Mouse (Mus musculus) retina, postnatal 7 days (tissue): Measurements from ENCODE around the gene Rora.
A peak's percentile ranks its signal among the peaks of the same experiment; 100 is the strongest.

Source experiments
- DNase-seq: peaks from one replicate; pipeline ENCODE4 v3.0.0-alpha.2; 2012; ENCODE audit warnings: low read depth, low spot score

Gene Rora

DNA sequence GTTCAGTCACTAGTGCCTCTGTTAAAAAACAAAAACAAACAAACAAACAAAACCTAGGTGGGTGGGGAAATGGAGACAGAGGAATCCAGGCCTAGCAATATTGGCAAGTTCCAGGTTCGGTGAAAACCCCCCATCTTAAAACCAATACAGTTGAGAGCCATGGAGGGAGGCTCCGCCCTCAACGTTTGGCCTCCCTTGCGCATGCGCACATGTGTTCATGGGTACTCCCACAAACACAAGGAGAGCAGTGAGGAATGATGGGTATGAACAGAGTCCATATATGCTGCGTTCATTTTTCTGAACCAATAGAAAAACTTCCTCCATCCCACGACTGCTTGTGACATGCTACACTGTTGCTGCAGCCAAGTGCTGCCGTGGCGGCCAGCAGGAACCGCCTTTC is 690.3 kb downstream of the Rora start:
- DNase-seq: no peak

DNA sequence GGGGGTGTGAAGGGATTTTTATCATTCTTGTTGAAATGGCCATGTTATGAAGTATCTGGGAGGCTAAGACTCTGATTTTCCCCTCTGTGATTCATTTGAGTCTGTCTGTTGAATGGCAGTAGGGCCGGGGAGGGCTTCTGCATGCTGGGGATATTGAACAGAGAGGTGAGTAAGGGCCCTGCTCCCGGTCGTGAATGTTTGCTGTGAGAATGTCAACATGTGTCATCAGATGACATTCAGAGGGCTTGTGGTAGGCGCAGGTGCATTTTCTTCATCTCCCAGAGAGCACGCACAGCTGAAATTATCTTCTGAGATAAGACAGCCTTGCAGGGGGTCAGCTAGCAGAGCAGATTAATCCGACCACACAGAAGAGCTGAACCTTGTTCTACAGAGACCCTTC is 692.0 kb downstream of the Rora start:
- DNase-seq: no peak

DNA sequence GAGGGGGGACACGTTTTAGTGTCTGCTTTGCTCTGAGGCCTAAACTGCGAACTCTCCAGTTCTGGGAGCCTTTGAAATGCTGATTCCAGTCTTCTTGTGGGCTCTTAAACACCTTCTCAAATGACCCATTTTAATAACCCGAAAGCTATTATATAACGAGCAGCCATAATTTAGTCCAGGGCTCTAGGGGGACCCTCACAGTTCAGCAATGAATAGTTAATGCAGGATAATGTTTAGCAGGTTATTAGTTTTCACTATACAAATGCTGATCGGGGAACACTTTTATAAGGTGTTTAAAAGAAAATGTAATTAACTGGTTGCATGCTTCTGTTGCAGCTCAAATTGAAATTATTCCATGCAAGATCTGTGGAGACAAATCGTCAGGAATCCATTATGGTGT is 694.2 kb downstream of the Rora start:
- no peak for DNase-seq

DNA sequence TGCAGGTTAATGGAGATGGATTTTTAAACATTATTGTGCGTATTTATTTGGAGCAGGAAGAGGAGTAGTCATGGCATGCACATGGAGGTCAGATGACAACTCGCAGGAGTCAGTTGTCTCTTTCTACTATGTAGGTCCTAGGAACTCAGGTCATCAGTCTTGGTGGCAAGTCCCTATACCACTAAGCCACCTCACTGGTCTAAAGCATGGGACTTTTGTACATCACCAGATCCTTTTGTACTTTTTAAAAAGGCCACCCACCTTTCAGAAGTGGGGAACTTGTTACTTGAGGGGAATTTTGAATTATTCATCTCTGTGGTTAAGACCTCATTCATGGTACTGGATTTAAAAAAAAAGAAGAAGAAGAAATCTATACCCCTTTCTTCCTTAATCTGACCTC is 696.0 kb downstream of the Rora start:
- no peak for DNase-seq

DNA sequence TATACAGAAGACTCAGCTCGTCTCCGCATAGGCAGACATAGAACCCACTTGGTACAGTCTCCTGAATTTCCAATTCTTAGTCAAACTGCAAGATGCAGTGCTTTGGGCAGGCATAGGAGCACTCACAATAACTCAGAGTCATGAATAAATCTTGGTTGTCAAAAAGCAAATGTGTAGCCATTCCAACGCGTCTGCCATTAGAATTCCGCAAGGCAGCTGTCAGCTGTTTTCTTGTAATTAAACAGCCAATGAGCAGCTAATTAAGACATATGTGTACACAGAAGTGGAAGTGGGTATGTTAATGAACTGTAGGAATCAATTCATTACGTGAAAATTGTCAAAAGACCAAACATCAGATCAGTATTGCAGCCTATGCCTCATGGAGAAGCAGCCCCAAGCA is 700.6 kb downstream of the Rora start:
- DNase-seq: no peak

DNA sequence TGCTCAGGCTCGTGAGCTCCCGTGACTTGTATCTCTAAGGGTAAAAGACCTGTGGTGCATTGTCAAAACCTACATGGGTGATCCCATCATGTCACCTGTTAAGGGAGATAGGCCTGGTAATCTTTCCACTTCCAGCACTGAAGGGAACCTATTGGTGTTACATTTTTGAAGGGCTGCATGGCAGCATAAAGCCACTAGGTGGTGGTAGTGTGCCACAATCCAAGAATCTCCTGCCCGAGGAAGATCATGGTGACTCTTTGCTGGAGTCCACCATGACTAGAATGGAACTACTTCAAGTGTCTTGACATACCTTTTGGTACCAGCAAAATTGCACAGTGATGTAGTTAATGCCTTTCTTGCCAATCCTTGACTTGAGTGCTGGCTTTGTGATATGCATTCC is 704.2 kb downstream of the Rora start:
- peak; percentile 35 for DNase-seq

DNA sequence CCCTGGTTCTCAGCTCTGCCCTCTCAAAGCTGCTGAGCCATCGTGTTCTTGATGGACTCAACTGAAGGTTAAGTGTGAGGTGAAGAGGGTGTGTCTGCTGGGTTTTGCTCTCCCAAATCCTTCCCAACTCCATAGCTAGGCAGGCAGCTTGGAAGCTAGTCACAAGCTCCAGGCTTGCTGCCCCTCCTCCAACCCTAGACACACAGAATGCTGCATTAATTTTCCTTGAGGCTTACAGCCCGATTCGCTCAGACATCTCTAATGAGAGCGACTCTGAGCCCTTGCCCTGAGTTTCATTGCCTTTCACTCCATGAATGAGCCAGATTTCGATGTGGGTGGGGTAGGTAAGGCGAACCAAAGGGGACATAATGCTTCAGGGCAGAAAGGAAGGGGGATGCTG is 705.2 kb downstream of the Rora start:
- DNase-seq: no peak

DNA sequence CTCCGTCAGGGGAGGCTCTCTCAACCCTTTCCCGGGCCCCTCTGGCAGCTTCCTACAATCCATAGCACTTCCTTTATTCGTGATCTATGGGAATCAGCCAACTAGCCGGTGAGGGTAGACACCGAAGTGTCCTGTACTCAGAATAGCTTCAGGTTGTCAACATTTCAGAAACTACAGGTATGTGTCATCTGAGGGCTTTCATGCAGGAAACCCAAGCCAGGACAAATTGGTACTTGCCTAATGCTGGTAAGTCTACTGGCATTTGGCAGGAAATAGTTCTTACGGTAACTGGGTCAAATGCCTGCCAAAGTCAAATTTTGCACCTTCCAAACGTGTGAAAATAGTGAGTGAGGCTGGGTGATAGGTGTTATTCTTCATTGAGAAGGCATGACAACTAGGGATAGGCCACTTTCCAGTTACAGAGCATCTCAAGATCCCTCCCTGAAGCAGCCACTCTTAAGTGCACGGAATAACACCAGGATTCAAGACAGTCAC is 708.4 kb downstream of the Rora start:
- DNase-seq: no peak

DNA sequence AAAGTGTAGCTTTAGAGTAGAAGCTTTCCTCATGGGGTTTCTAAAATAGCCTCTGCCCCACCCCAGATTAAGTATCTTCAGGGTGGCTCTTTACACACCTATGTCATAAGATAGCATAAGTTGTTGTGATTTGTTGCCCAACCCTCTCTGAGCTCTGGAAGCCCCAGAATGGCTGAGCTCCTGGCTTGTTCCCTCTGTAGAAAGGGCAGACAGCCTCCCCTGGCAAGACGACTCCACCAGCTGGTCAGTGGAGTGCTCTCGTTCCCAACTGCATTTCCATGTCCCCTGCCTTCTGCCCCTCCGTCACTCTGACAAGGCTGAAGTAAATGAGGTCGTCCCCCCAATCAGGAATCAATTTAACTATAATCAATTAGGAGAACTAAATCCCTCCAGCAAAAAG is 709.2 kb downstream of the Rora start:
- DNase-seq: no peak

DNA sequence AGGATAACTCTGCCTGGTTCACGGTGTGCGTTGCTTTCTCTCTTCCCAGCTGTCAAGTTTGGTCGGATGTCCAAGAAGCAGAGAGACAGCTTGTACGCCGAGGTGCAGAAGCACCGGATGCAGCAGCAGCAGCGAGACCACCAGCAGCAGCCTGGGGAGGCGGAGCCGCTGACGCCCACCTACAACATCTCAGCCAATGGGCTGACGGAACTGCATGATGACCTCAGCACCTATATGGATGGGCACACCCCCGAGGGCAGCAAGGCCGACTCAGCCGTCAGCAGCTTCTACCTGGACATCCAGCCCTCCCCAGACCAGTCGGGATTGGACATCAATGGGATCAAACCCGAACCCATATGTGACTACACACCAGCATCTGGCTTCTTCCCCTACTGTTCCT is 710.5 kb downstream of the Rora start:
- DNase-seq: no peak

DNA sequence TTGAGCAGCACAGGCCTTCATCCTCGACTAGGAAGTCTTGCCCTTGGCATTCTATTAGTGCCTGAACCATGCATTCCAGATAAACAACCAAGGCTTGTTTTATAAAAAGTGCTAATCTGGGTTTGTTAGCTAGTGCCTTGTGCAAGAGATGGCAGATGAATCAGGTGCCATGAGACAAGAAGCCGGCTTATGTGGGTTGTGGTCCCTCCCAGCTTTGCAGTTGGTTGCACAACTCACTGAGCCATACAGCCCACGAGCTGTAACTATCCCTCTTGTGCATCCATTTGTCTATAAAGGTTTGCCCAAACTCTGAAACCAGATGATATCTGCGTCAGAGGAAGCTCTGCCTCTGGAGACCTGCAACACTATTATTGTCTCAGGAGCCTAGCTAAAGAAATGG is 713.5 kb downstream of the Rora start:
- no peak for DNase-seq

DNA sequence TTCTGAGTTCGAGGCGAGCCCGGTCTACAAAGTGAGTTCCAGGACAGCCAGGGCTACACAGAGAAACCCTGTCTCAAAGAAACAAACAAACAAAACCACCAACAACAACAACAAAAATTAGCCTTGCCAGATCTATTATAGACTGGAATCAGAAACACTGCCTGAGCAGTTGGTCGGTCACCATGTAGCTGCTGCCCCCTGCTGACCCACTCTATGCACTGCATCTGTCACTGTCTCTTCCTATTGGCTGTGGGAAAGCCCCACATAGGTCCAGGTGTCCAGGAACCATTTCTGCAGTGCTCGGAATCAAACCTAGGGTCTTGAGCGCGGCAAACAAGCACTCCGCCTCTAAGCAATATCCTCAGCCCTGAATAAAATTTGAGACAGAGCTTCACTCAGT is 714.5 kb downstream of the Rora start:
- DNase-seq: peak; percentile 29

DNA sequence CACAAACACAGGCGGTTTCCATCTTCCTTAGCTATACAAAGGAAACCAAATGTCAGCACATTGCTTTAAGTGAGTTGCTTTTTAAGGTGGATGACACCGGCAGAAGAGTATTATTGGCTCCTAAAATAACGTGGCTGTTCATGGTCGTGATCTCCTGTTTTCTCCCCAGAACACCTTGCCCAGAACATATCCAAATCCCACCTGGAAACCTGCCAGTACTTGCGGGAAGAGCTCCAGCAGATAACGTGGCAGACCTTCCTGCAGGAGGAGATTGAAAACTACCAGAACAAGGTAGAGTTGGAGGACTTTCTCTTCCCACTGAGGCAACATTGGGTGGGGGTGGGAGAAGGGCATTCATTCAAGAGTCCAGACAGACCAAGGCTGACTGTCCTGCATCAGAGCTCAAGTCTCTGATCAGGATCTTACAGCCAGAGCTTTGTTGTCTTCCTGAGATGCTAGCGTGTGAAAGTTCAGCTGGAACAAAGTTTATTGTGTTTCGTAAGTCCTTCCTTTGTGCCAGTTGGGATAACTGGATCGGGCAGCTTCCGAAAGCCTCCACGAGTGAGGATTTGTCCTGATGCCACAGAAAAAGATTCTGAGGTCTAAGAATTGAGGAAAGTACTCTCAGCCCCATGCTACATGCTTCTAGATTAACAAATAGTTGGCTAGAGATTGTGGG is 717.6 kb downstream of the Rora start:
- DNase-seq: no peak

DNA sequence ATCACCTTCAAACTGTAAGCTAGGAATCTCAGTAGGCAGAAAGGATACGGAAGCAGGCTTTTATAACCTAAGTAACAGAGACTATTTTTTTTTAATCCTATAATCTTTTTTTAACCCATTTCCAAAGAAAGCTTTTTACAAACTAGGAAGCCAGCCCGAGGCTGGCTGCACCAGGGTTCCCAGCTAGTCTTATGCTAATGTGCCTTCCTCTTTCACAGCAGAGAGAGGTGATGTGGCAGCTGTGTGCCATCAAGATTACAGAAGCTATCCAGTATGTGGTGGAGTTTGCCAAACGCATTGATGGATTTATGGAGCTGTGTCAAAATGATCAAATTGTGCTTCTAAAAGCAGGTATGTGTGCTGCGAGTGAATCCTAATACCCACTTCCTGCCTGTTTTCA is 719.3 kb downstream of the Rora start:
- DNase-seq: no peak

DNA sequence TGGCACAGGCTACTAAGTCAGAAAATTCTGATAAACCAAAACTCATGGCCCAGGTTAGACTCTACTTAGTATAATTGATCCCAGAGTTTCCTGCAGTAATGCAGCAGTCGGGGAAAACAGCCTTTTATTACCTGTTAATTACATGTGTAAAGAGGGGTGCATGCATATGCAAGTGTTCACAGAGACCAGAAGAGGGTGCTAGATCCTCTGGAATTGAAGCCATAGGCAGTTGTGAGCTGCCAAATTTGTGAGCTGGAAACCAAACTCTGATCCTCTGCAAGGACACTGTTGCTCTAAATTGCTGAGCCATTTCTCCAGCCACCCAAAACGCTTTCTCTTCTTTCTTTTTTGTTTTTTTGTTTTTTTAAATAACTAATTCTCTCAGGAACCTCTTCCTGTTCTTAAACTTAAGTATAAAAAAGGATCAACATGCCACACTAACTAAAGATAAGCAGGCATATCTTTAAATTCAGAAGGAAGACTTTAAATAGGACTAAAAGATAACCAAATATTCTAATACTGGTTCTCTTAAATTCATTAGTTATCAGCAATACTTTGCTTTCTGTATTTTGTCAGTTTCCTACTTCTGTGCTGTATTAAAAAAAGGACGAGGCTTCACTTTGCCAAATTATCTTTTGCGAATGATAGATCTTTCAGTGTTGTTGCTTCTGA is 723.5 kb downstream of the Rora start:
- no peak for DNase-seq

DNA sequence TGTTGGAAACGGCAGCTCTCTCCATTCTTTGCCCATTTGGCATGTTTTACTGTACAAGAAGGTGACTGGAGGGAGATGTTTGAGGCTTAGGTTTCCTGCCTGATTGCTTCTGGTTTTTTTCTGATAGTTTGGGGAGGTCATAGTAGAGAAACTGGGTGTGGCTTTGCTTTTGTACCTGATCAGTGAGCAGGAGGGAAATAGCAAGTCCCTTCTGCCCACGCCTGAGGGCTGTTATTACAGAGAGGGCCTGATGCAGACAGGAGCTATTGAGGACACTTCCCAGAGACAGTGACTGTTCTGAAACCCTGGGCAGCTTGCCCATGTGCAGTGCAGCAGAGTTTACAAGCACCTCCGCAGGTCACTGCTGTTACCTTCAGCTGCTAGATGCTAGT is 724.1 kb downstream of the Rora start:
- DNase-seq: no peak

DNA sequence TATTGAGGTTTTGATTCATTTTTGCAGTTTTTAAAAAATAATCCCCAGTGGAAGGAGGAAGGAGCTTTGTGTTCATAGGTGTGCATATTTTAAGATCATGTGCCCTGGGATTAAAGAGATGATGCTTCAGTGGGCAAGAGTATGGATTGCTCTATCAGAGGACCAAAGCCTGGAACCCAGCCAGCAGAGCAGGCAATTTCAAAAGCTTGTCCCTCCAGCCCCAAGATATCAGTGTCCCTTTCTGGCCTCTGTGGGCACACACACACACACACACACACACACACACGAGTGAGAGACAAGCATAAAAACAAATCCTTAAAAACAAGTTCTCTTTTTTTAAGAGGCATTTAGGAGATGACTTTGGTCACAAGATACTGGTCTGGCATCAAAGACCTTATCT is 727.0 kb downstream of the Rora start:
- DNase-seq: no peak

DNA sequence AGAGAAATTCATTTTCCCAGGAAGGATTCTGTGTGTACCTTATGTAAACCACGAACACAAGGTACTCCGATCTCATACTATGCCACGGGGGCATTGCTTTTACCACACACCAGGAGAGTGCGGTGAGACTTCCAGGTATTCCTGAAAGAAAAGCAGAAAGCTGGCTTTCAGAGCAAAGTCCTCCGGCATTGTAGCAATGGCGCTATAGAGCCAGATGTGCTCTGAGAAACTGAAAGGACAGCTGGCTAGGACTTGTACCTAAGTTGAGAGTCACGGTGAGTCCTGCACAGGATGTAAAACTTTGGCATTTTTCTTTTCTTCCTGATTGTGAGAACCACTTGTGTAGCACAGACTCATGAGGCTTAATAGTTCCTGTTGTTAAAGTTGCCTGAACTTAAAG is 728.2 kb downstream of the Rora start:
- no peak for DNase-seq

DNA sequence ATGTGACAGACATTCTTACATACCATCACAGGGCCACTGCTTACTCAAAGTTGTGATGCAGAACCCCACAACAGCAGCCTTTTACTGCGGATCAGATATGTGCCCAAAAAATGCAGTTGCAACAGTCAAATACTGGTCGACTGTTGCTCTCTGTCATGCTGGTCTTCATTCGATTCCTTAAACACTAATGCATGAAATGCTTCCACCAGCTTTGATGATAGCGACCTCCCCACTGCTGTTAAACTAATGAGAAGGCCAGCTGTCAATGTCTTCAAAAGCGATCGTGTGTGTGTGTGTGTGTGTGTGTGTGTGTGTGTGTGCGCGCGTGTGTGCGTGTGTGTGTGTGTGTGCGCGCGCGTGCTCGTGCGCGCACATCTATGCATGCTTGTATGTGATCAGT is 730.9 kb downstream of the Rora start:
- DNase-seq: no peak

DNA sequence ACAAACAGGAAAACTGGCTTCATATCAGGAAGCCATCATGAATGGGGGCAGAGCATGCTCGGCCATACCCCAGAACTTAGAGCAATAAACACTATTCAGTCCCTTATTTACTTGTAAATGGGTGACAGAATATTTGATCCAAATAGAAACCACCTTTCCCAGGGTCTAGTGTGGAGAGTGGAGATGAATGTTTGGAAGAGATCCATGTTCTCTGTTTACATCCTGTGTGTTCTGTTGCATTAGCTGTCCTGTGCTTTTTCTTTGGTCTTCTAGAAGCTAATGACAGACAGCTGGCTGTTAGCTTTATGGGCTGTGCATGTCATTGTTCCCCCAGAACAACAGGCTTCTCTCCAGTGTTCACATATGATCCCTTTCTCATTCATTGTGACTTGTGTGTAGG is 731.3 kb downstream of the Rora start:
- DNase-seq: no peak

DNA sequence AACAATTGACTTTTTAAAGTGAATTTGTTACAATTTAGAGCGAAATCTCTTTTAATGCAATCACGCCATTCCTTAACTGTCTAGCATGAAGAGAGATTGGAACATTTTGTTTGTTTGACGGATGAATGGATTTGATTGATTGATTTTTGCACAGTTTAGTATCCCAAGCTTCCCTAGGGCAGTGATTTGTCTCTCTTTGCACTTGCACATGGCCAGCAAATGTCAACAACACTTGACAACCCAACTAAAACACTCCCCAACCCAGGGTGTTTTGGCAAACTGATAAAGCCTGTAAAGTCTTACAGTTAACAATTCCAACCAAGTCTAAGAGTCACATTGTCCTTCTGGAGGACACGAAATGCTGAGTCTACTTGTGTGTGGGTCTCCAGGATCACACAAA is 733.7 kb downstream of the Rora start:
- DNase-seq: no peak

DNA sequence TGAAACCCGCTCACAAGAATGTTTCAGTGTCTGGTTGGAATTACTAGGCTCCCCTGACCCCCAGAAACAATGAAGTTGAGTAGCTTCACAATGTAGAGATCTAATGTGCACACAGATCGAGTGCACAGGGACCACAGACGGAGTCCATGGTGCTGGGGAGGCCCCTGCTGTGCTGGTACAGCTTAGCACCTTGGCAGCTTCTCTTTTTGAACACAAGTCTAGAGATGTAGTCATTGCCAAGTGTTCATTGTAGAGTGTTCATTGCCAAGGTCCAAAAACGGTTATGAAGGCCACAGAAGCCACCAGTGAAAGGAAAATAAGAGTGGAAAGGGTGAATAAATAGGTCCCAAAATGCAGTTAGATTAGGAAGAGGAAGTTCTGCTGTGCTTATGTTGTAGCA is 737.0 kb downstream of the Rora start:
- DNase-seq: no peak

DNA sequence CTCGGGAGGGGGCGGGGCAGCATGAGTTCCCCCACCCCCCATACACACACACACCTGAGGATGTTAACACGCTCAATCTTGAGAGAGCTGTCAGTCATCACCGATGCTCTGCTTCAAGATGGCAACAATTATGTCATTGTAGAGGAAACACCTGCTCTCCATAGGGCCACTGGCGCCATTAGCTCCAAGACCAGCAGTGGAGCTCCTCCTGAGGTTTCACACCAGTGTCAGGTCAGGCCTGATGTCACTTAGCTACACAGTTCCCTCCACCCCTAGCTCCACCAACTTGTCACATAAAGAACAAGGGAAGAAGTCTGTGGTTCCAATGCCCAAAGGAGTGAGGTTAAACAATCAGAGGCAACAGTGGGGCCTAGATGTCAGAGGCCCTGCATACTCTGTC is 740.6 kb downstream of the Rora start:
- DNase-seq: no peak

DNA sequence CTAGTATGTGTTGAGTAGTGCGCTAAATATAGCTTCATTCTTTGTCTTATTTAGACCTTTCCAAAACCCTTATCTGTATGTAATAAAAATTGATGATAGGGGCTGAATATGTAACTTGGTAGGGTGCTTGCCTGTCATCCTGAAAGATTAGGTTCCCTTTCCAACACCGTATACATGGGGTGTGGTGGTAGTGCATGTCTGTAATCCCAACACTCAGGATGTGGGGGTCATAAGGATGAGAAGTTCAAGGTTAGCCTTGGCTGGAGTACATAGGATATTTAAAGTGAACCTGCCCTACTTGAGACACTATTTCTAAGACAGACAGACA is 743.8 kb downstream of the Rora start:
- DNase-seq: no peak
